Mouse (Mus musculus): ENCODE results near the gene Robo1.

GRCm38 (mm10) chr16:72614898-72615297 lies 306.8 kb downstream of the Robo1 start:
- TF ChIP-seq POLR2A (IDR thresholded peaks at IDR 0.05; ENCODE audit: low read depth, low read length), result no peak
- no peak for TF ChIP-seq CTCF (conservative IDR thresholded peaks at IDR 0.05; ENCODE audit: insufficient read depth, insufficient read length, low read depth, low read length)
